Mouse (Mus musculus) midbrain, embryonic 11.5 days (tissue): ENCODE measurements at regions not wholly inside any gene's neighbourhood (a gene's known extent, or its start where the extent isn't known, plus 50 kb on each side); places are given as distances from the start of the nearest gene placed in this dataset.

Experiments used
- ATAC-seq: fragments of 200-750 bp; cut with Nextera tagmentation; 2 replicates; pipeline ENCODE4 v1.8.0; 2017; ENCODE audit warnings: moderate TSS enrichment, moderate library complexity; ENCODE audit not compliant: low FRiP score
- DNase-seq: peaks from one replicate; pipeline ENCODE4 v3.0.0; 2015; ENCODE audit warnings: low spot score; ENCODE audit errors: missing footprints
- H3K27ac ChIP-seq: fragments of 300-500 bp; sonication (generic); 2 replicates; pipeline ENCODE4 v1.5.1; 2014; ENCODE audit warnings: low read depth, low read length
- H3K27me3 ChIP-seq: fragments of 300-500 bp; sonication (generic); 2 replicates; pipeline ENCODE4 v1.6.1; 2014; ENCODE audit warnings: mild to moderate bottlenecking, low read length, moderate library complexity, mixed read lengths; ENCODE audit not compliant: control insufficient read depth, insufficient read depth
- H3K36me3 ChIP-seq: fragments of 300-500 bp; sonication (generic); 2 replicates; pipeline ENCODE4 v1.6.1; 2014; ENCODE audit warnings: mild to moderate bottlenecking, low read length, moderate library complexity, mixed read lengths; ENCODE audit not compliant: control insufficient read depth, insufficient read depth
- H3K4me1 ChIP-seq: fragments of 300-500 bp; sonication (generic); 2 replicates; pipeline ENCODE4 v1.6.1; 2014; ENCODE audit warnings: low read length; ENCODE audit not compliant: control insufficient read depth, insufficient read depth
- H3K4me2 ChIP-seq: fragments of 300-500 bp; sonication (generic); 2 replicates; pipeline ENCODE4 v1.6.1; 2014; ENCODE audit warnings: mild to moderate bottlenecking, moderate library complexity
- H3K4me3 ChIP-seq: fragments of 300-500 bp; sonication (generic); 2 replicates; pipeline ENCODE4 v1.5.1; 2014; ENCODE audit warnings: low read depth, low read length
- H3K9ac ChIP-seq: fragments of 300-500 bp; sonication (generic); 2 replicates; pipeline ENCODE4 v1.6.1; 2014; ENCODE audit warnings: low read length
- H3K9me3 ChIP-seq: fragments of 300-500 bp; sonication (generic); 2 replicates; pipeline ENCODE4 v1.6.1; 2016; ENCODE audit warnings: low read length; ENCODE audit not compliant: control insufficient read depth
- WGBS: fragments of 180-500 bp; shearing (Covaris S2); extraction: QIAGEN DNeasy Blood & Tissue Kit; methylation state at CpG from one replicate; pipeline ENCODE4 v1.1.7; 2014; 5-methylcytosine and 5-hydroxymethylcytosine counted together

DNA sequence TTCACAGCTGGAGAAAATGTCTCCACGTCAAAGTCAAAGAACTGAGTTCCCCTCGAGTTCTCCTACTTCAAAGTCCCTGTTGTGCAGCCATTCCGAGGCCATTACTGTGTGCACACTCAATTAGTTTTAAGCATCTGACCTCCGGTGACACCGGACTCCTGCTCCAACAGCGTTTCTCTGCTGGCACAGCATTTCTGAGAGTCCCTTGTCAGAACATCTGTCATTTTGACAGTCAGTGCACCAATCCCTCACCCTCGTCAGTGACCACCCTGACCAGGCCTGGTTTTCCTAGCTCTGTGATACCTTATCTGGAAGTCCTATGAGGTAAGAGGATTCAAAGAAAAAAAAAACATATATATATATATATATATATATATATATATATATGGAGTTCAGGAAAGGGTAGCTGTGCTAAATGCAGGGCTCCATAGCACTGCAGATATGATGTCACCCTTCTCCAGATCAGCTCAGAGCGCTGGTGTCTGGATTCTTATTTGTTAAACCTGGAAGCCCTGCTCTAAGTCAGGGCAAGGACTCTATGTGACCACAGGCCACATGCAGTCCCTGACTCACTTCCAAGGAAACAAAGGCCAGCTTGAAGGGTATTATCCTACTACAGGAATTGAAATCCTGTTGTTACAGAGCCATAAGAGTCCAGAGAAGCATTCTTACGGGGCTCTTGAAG lies 63.1 kb upstream of the Krtap11-1 start:
- no peaks in the 10 kb centered on the region for H3K27me3 ChIP-seq
- no peak overlapping the region for H3K4me2 ChIP-seq
- no peak overlapping the region for H3K9ac ChIP-seq
- no peaks in the 10 kb centered on the region for H3K36me3 ChIP-seq
- H3K27ac ChIP-seq: no peak overlapping the region
- ATAC-seq (peak; percentile 52; the same call in 1 of the 2 replicates), DNase-seq (peak; percentile 59)
- no peaks in the 10 kb centered on the region for H3K9me3 ChIP-seq
- WGBS: 61% methylated on average over 9 of the region's 9 CpGs
- H3K4me3 ChIP-seq: no peak overlapping the region
- H3K4me1 ChIP-seq: no peaks in the 10 kb centered on the region

DNA sequence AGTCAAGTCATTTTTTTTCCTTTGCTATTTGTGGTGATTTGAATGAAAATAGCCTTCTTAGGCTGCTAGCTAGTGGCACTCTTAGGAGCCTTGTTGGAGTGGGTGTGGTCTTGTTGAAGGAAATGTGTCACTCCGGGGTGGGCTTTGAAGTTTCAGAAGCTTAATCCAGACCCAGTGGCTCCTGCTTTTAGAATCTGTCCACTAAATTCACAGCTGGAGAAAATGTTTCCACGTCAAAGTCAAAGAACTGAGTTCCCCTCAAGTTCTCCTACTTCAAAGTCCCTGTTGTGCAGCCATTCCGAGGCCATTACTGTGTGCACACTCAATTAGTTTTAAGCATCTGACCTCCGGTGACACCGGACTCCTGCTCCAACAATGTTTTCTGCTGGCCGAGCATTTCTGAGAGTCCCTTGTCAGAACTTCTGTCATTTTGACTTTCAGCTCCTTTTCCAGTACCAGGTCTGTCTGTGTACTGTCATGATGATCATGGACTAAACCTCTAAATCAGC lies 61.2 kb upstream of the Krtap11-1 start:
- Histone ChIP-seq H3K9me3 (no peaks in the 10 kb centered on the region), H3K27ac (no peak overlapping the region), H3K36me3 (no peaks in the 10 kb centered on the region), H3K9ac (no peak overlapping the region), H3K27me3 (no peaks in the 10 kb centered on the region), H3K4me2 (no peak overlapping the region), H3K4me1 (no peaks in the 10 kb centered on the region), H3K4me3 (no peak overlapping the region)
- ATAC-seq (no peak), DNase-seq (no peak)
- 39% methylated on average over 6 of the region's 6 CpGs for WGBS

DNA sequence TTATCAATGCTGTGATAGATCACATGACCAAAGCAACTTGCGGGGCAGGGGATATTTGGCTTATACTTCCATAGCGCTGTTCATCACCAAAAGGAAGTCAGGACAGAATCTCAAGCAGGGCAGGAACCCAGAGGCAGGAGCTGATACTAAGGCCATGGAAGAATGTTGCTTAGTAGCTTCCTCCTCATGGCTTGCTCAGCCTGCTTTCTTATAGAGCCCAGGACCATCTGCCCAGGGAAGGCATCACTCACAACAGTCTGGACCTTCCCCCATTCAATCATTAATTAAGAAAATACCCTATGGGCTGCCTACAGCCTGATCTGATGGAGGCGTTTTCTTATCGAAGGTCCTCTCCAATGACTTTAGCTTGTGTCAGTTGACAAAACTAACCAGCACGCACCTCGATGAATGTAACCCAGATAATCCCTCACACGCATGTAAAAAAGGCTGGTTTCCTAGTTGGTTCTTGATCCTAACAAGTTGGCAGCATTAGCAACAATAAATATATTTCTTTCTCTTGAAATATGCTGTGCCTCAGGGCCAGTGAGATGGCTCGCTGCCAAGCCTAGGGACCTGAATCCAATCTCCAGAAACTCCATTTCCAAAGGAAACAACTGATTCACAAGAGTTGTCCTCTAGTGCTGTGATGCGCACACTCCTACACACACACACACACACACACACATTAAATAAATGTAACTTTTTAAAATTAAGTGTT lies 60.6 kb upstream of the Krtap11-1 start:
- no peaks in the 10 kb centered on the region for H3K27me3 ChIP-seq
- H3K27ac ChIP-seq: no peak overlapping the region
- peak; percentile 33 for DNase-seq
- 90% methylated on average over 9 of the region's 9 CpGs for WGBS
- no peaks in the 10 kb centered on the region for H3K4me1 ChIP-seq
- ATAC-seq: no peak
- H3K4me3 ChIP-seq: no peak overlapping the region
- H3K9ac ChIP-seq: no peak overlapping the region
- no peak overlapping the region for H3K4me2 ChIP-seq
- no peaks in the 10 kb centered on the region for H3K9me3 ChIP-seq
- H3K36me3 ChIP-seq: no peaks in the 10 kb centered on the region

DNA sequence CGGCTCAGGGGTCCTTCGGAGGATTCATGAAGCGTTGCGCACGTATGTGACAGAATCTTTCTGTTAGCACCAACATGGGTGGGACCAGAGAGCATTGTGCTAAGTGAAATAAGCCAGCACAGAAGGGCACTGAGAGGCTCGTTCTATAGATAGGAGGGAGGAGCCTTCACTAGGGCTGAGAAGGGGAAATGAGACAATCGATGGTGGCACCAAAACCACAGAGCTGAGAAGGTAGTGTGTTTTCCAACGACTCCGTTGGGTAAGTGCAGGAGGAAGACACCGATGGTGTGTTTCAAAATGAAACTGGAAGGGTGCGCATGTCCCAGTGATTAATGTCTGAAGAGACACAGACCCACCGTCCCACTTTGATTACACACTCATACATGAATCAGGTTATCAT lies 54.7 kb upstream of the Krtap11-1 start:
- Histone ChIP-seq H3K9me3 (no peaks in the 10 kb centered on the region), H3K9ac (no peak overlapping the region), H3K27me3 (no peaks in the 10 kb centered on the region), H3K4me3 (no peak overlapping the region), H3K4me1 (no peaks in the 10 kb centered on the region), H3K36me3 (no peaks in the 10 kb centered on the region), H3K4me2 (no peak overlapping the region), H3K27ac (no peak overlapping the region)
- DNase-seq (no peak), ATAC-seq (no peak)
- 96% methylated on average over 12 of the region's 12 CpGs for WGBS

DNA sequence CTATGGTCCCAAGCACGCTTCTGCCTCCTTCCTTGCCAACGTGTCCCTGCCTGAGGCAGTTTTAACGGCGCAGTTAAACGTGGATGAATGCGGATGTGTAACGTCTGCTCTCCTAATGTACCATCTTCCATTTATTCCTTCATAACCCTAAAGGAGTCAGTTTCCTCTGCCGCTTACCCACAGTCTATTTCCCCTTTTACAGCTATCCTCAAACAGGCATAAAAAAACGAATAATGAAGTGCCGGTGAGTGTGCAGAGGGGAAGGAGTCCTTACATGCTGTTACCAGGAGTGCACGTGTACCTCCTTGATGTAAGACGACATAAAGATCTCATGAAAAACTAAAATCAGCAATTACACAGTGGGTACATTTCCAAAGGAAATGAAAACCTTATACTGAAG lies 54.3 kb upstream of the Krtap11-1 start:
- H3K9me3 ChIP-seq: no peaks in the 10 kb centered on the region
- H3K4me2 ChIP-seq: no peak overlapping the region
- no peaks in the 10 kb centered on the region for H3K4me1 ChIP-seq
- no peak for DNase-seq
- WGBS: 94% methylated on average over 12 of the region's 12 CpGs
- ATAC-seq: no peak
- H3K9ac ChIP-seq: no peak overlapping the region
- H3K4me3 ChIP-seq: no peak overlapping the region
- no peaks in the 10 kb centered on the region for H3K27me3 ChIP-seq
- H3K27ac ChIP-seq: no peak overlapping the region
- H3K36me3 ChIP-seq: no peaks in the 10 kb centered on the region
